Mouse (Mus musculus) limb, embryonic 13.5 days (tissue): ENCODE data around the gene Ppp1r9a. TPM values are rescaled to one million over a fixed set of nuclear protein-coding genes. Genes with fewer than 3 reads are reported as not detected.

ENCODE experiments used
- ATAC-seq: fragments of 200-750 bp; cut with Nextera tagmentation; 2 replicates; pipeline ENCODE4 v1.8.0; 2017; ENCODE audit warnings: low read depth, moderate number of reproducible peaks, moderate TSS enrichment; ENCODE audit not compliant: low FRiP score
- H3K27ac ChIP-seq: fragments of 300-500 bp; sonication (generic); 2 replicates; pipeline ENCODE4 v1.5.1; 2015; ENCODE audit warnings: inconsistent platforms, mild to moderate bottlenecking, moderate library complexity
- H3K27me3 ChIP-seq: fragments of 300-500 bp; sonication (generic); 2 replicates; pipeline ENCODE4 v1.6.1; 2015; ENCODE audit warnings: mild to moderate bottlenecking, inconsistent platforms
- H3K36me3 ChIP-seq: fragments of 300-500 bp; sonication (generic); 2 replicates; pipeline ENCODE4 v1.6.1; 2015; ENCODE audit warnings: inconsistent platforms, mild to moderate bottlenecking, moderate library complexity
- H3K4me1 ChIP-seq: fragments of 300-500 bp; sonication (generic); 2 replicates; pipeline ENCODE4 v1.6.1; 2015; ENCODE audit warnings: inconsistent platforms
- H3K4me2 ChIP-seq: fragments of 300-500 bp; sonication (generic); replicated peaks from 2 replicates; pipeline ENCODE4 v1.6.1; 2015; ENCODE audit warnings: inconsistent platforms, mild to moderate bottlenecking, moderate library complexity
- H3K4me3 ChIP-seq: fragments of 300-500 bp; sonication (generic); 2 replicates; pipeline ENCODE4 v1.5.1; 2015; ENCODE audit warnings: moderate library complexity, mild to moderate bottlenecking, inconsistent platforms
- H3K9ac ChIP-seq: fragments of 300-500 bp; sonication (generic); 2 replicates; pipeline ENCODE4 v1.6.1; 2015; ENCODE audit warnings: mild to moderate bottlenecking, inconsistent platforms
- H3K9me3 ChIP-seq: fragments of 300-500 bp; sonication (generic); 2 replicates; pipeline ENCODE4 v1.6.1; 2016; ENCODE audit warnings: inconsistent platforms
- WGBS: fragments of 180-500 bp; shearing (Covaris S2); methylation state at CpG from one replicate; pipeline ENCODE4 v1.1.7; 2015; 5-methylcytosine and 5-hydroxymethylcytosine counted together
- polyA plus RNA-seq: library from polyadenylated mRNA; unstranded; fragments of >200 nt; fragmentation: Nextera tagmentation; extraction: Ambion mirVana; gene quantifications from 2 replicates; pipeline ENCODE4 v1.2.1, GENCODE M21; 2015

Ppp1r9a gene
- polyA plus RNA-seq, 1 experiment from 2014 or later = 23.6 TPM

GRCm38 (mm10) chr6:5079108-5079507, 176.4 kb downstream of the Ppp1r9a start:
- Histone ChIP-seq H3K27ac (no peak overlapping the region), H3K4me3 (no peak overlapping the region), H3K36me3 (no peaks in the 10 kb centered on the region), H3K27me3 (no peaks in the 10 kb centered on the region), H3K4me1 (peaks cover 29% of the 10 kb centered on the region), H3K9ac (no peak overlapping the region), H3K4me2 (no peak overlapping the region), H3K9me3 (no peaks in the 10 kb centered on the region)
- no peak for ATAC-seq
- WGBS = 77% methylated on average over 1 of the region's 1 CpGs

GRCm38 (mm10) chr6:5080094-5080493, 177.4 kb downstream of the Ppp1r9a start:
- Histone ChIP-seq H3K36me3 (no peaks in the 10 kb centered on the region), H3K27ac (peak overlapping the region; percentile 52; the same call in 1 of the 2 replicates), H3K4me3 (no peak overlapping the region), H3K4me1 (peaks cover 29% of the 10 kb centered on the region), H3K4me2 (no peak overlapping the region), H3K9me3 (no peaks in the 10 kb centered on the region), H3K27me3 (no peaks in the 10 kb centered on the region), H3K9ac (no peak overlapping the region)
- 84% methylated on average over 5 of the region's 5 CpGs for WGBS
- no peak for ATAC-seq

GRCm38 (mm10) chr6:5080496-5080895, 177.8 kb downstream of the Ppp1r9a start:
- Histone ChIP-seq H3K4me2 (no peak overlapping the region), H3K4me3 (no peak overlapping the region), H3K27ac (no peak overlapping the region; the same call in 1 of the 2 replicates), H3K36me3 (no peaks in the 10 kb centered on the region), H3K9ac (no peak overlapping the region), H3K27me3 (no peaks in the 10 kb centered on the region), H3K9me3 (no peaks in the 10 kb centered on the region), H3K4me1 (peaks cover 29% of the 10 kb centered on the region)
- ATAC-seq = no peak
- WGBS = 77% methylated on average over 5 of the region's 5 CpGs

GRCm38 (mm10) chr6:5081099-5081498, 178.4 kb downstream of the Ppp1r9a start:
- H3K4me2 ChIP-seq = no peak overlapping the region; the same call in 1 of the 2 replicates
- H3K36me3 ChIP-seq = no peaks in the 10 kb centered on the region
- WGBS = 24% methylated on average over 8 of the region's 8 CpGs
- no peak overlapping the region for H3K4me3 ChIP-seq
- H3K9ac ChIP-seq = no peak overlapping the region
- H3K27ac ChIP-seq = no peak overlapping the region; the same call in 1 of the 2 replicates
- H3K9me3 ChIP-seq = no peaks in the 10 kb centered on the region
- no peaks in the 10 kb centered on the region for H3K27me3 ChIP-seq
- H3K4me1 ChIP-seq = peaks cover 29% of the 10 kb centered on the region
- 0 out of 2 replicates have a peak, but pooled peaks have one; percentile 19 for ATAC-seq

- H3K9me3 ChIP-seq = no peaks in the 10 kb centered on the region
- H3K27ac ChIP-seq = no peak overlapping the region
- H3K36me3 ChIP-seq = no peaks in the 10 kb centered on the region
- no peak overlapping the region for H3K4me3 ChIP-seq
- no peak for ATAC-seq
- no peaks in the 10 kb centered on the region for H3K27me3 ChIP-seq
- H3K4me1 ChIP-seq = peaks cover 29% of the 10 kb centered on the region
- H3K9ac ChIP-seq = no peak overlapping the region
- no peak overlapping the region for H3K4me2 ChIP-seq
Measured at GRCm38 (mm10) chr6:5082144-5082543, 179.4 kb downstream of the Ppp1r9a start.

GRCm38 (mm10) chr6:5082740-5083139, 180.0 kb downstream of the Ppp1r9a start:
- ATAC-seq = no peak
- Histone ChIP-seq H3K27ac (no peak overlapping the region), H3K4me2 (no peak overlapping the region), H3K27me3 (no peaks in the 10 kb centered on the region), H3K9me3 (no peaks in the 10 kb centered on the region), H3K9ac (no peak overlapping the region), H3K4me3 (no peak overlapping the region), H3K36me3 (no peaks in the 10 kb centered on the region), H3K4me1 (peaks cover 25% of the 10 kb centered on the region)
- 39% methylated on average over 2 of the region's 2 CpGs for WGBS

- 28% methylated on average over 4 of the region's 4 CpGs for WGBS
- ATAC-seq = no peak
- H3K27ac ChIP-seq = no peak overlapping the region
- no peaks in the 10 kb centered on the region for H3K27me3 ChIP-seq
- no peaks in the 10 kb centered on the region for H3K9me3 ChIP-seq
- no peak overlapping the region for H3K4me2 ChIP-seq
- no peak overlapping the region for H3K9ac ChIP-seq
- no peaks in the 10 kb centered on the region for H3K36me3 ChIP-seq
- peaks cover 23% of the 10 kb centered on the region for H3K4me1 ChIP-seq
- H3K4me3 ChIP-seq = no peak overlapping the region
Measured at GRCm38 (mm10) chr6:5083957-5084356, 181.2 kb downstream of the Ppp1r9a start.

GRCm38 (mm10) chr6:5091873-5092272, 189.2 kb downstream of the Ppp1r9a start:
- H3K27me3 ChIP-seq = no peaks in the 10 kb centered on the region
- no peak overlapping the region for H3K9ac ChIP-seq
- H3K4me1 ChIP-seq = peaks cover 21% of the 10 kb centered on the region
- WGBS = 86% methylated on average over 7 of the region's 7 CpGs
- H3K9me3 ChIP-seq = no peaks in the 10 kb centered on the region
- ATAC-seq = no peak
- no peak overlapping the region for H3K27ac ChIP-seq
- no peak overlapping the region for H3K4me2 ChIP-seq
- no peak overlapping the region for H3K4me3 ChIP-seq
- H3K36me3 ChIP-seq = no peaks in the 10 kb centered on the region

- H3K36me3 ChIP-seq = no peaks in the 10 kb centered on the region
- ATAC-seq = no peak
- peaks cover 21% of the 10 kb centered on the region for H3K4me1 ChIP-seq
- H3K27me3 ChIP-seq = no peaks in the 10 kb centered on the region
- H3K4me3 ChIP-seq = no peak overlapping the region
- 86% methylated on average over 4 of the region's 4 CpGs for WGBS
- H3K9ac ChIP-seq = no peak overlapping the region
- no peak overlapping the region for H3K4me2 ChIP-seq
- no peaks in the 10 kb centered on the region for H3K9me3 ChIP-seq
- peak overlapping the region; percentile 55; the same call in 1 of the 2 replicates for H3K27ac ChIP-seq
Measured at GRCm38 (mm10) chr6:5092795-5093194, 190.1 kb downstream of the Ppp1r9a start.

- no peak overlapping the region for H3K4me3 ChIP-seq
- ATAC-seq = 0 out of 2 replicates have a peak, but pooled peaks have one; percentile 42
- peak overlapping the region; percentile 55 for H3K27ac ChIP-seq
- WGBS = 56% methylated on average over 4 of the region's 4 CpGs
- no peaks in the 10 kb centered on the region for H3K9me3 ChIP-seq
- H3K27me3 ChIP-seq = no peaks in the 10 kb centered on the region
- H3K36me3 ChIP-seq = no peaks in the 10 kb centered on the region
- no peak overlapping the region for H3K9ac ChIP-seq
- peaks cover 23% of the 10 kb centered on the region for H3K4me1 ChIP-seq
- H3K4me2 ChIP-seq = no peak overlapping the region
Measured at GRCm38 (mm10) chr6:5093516-5093915, 190.8 kb downstream of the Ppp1r9a start.

- Histone ChIP-seq H3K4me2 (no peak overlapping the region), H3K9ac (no peak overlapping the region), H3K27ac (peak overlapping the region; percentile 52; the same call in 1 of the 2 replicates), H3K4me1 (peaks cover 41% of the 10 kb centered on the region), H3K4me3 (no peak overlapping the region), H3K27me3 (no peaks in the 10 kb centered on the region), H3K9me3 (no peaks in the 10 kb centered on the region), H3K36me3 (no peaks in the 10 kb centered on the region)
- 60% methylated on average over 9 of the region's 9 CpGs for WGBS
- no peak for ATAC-seq
Measured at GRCm38 (mm10) chr6:5095365-5095973, 192.8 kb downstream of the Ppp1r9a start.

- Histone ChIP-seq H3K27ac (no peak overlapping the region), H3K27me3 (no peaks in the 10 kb centered on the region), H3K36me3 (no peaks in the 10 kb centered on the region), H3K9ac (no peak overlapping the region), H3K4me3 (no peak overlapping the region), H3K4me1 (peaks cover 45% of the 10 kb centered on the region), H3K4me2 (no peak overlapping the region), H3K9me3 (no peaks in the 10 kb centered on the region)
- 52% methylated on average over 3 of the region's 3 CpGs for WGBS
- no peak for ATAC-seq
Measured at GRCm38 (mm10) chr6:5097309-5097708, 194.6 kb downstream of the Ppp1r9a start.

- Histone ChIP-seq H3K9ac (no peak overlapping the region), H3K27me3 (no peaks in the 10 kb centered on the region), H3K27ac (no peak overlapping the region), H3K9me3 (no peaks in the 10 kb centered on the region), H3K4me2 (0 out of 2 replicates have a peak overlapping the region, but pooled peaks have one; percentile 1), H3K36me3 (no peaks in the 10 kb centered on the region), H3K4me1 (peaks cover 43% of the 10 kb centered on the region), H3K4me3 (no peak overlapping the region)
- ATAC-seq = no peak
- 10% methylated on average over 5 of the region's 5 CpGs for WGBS
Measured at GRCm38 (mm10) chr6:5099282-5099681, 196.6 kb downstream of the Ppp1r9a start.
